Mouse (Mus musculus): ENCODE results near the gene 1700008O03Rik. TPM values are rescaled to one million over a fixed set of nuclear protein-coding genes. Genes with fewer than 3 reads are reported as not detected.

1700008O03Rik gene
- total RNA-seq (2017), result 3.5 TPM in 1 of 3 replicates, not detected in the others

DNA sequence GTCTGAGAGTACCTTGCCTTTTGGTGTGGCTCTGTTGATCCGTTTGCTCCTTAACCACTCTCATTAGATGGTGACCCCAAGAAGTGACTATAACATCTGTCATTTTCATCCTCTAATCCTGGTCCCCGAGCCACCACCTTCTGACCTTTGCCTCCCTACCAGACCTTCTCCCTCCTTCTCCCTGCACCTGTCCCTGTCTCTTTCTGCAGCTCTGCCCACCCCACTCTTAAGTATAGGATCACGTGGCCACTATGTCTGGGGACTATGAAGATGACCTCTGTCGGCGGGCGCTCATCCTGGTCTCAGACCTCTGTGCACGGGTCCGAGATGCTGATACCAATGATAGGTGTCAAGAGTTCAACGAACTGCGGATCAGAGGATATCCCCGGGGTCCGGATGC is at the start of gene 1700008O03Rik:
Gene 1700008O03Rik (minus strand): TSS at position 101 of the 400 bp plus-strand sequence.
- no peak for ATAC-seq (replicated peaks; ENCODE audit: insufficient number of reproducible peaks, low FRiP score, low TSS enrichment, poor library complexity, severe bottlenecking)

DNA sequence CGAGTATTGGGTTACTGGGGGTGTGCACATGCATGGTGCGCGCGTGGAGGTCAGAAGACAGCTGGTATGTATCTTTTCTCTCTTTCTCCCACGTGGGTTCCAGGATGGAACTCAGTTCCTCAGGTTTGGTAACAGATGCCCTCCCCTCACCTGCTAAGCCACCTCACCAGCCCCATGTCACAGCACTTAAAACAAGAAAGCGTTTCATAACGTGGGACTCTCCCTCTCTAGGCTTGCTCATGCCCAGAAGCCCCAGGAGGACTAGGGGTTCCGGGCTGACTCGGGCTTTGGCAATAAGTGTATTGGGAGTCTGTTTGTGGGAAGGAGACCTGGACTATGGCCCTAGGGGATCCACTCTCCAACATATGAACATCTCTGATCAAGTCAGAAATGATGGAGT is 48.5 kb upstream of the 1700008O03Rik start:
- ATAC-seq (replicated peaks; ENCODE audit: insufficient number of reproducible peaks, low FRiP score, low TSS enrichment, poor library complexity, severe bottlenecking), result no peak

DNA sequence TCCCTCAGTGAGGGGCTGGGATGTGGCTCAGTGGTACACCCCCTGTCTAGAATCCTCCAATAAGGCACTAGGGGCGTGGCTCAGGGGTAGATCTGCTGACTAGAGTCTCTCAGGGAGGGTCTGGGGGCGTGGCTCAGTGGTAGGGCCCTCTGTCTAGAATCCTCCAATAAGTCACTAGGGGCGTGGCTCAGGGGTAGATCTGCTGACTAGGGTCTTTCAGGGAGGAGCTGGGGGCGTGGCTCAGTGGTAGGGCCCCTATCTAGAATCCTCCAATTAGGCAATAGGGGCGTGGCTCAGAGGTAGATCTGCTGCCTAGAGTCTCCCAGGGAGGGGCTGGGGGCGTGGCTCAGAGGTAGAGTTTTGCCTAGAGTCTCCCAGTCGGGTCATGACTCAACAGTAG is 47.8 kb upstream of the 1700008O03Rik start:
- no peak for ATAC-seq (replicated peaks; ENCODE audit: insufficient number of reproducible peaks, low FRiP score, low TSS enrichment, poor library complexity, severe bottlenecking)

DNA sequence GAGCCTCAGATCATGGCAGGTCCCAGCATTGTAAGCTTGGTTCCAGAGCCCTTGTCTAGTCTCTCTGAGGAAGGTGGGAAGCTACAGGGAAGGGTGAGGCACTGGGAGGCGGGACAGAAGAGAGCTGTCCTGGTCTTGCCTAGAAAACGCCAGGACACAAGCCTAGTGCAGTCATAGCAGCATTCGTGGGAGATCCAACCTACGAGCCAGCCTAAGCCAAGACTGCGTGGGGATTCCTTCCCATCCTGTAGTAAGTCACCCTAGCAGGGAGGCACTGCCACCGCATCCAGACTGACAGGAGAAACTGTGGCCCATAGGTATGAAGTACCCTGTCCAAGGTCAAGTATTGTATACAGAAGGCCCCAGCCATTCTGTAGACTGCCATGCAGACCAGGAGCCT is 46.9 kb upstream of the 1700008O03Rik start:
- ATAC-seq (replicated peaks; ENCODE audit: insufficient number of reproducible peaks, low FRiP score, low TSS enrichment, poor library complexity, severe bottlenecking), result no peak

DNA sequence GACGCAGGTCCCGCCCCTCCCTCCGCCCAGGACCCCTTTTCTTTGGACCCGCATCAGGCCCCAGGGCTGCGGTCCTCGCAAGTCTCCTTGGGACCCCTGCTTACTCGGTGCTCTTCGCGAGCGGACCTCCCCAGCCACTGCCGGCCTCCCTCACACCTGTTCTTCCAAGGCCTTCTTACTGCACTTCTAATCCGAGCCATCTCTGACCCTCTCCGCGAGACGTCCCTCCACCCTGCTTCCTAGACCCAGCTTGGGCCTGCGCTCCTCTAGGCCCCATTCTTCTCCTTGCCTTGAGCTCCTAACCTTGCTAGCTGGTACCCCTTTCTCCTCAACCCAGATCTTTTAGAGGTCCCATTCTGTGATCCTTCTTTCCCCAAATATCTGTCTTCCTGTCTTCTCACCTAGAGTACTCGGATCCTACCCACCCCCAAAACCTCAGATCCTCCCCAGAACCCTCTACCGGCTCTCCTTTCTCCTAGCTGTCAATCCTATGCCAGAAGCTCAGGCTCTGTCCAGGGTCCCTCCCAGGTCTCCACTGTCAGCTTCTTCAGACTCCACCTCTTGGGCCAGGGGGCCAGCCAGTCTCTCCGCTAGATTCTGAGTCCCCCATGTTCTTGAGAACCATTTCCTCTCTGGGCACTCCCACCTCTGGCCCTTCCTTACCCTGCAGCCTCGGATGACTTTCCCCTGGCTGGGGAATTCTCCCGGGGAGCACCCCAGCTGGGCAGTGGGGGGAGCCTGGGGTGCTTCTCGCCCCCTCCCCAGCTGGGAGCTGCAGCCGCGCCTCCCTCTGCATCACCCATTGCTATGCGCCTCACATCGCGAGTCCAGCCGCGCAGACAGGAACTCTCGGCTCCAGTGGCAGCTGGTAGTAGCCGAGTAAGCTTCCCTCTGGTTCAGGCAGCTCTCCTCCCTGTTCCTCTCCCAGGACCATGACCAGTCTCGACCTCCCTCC is 44.2 kb upstream of the 1700008O03Rik start:
- ATAC-seq (replicated peaks; ENCODE audit: insufficient number of reproducible peaks, low FRiP score, low TSS enrichment, poor library complexity, severe bottlenecking), result no peak

DNA sequence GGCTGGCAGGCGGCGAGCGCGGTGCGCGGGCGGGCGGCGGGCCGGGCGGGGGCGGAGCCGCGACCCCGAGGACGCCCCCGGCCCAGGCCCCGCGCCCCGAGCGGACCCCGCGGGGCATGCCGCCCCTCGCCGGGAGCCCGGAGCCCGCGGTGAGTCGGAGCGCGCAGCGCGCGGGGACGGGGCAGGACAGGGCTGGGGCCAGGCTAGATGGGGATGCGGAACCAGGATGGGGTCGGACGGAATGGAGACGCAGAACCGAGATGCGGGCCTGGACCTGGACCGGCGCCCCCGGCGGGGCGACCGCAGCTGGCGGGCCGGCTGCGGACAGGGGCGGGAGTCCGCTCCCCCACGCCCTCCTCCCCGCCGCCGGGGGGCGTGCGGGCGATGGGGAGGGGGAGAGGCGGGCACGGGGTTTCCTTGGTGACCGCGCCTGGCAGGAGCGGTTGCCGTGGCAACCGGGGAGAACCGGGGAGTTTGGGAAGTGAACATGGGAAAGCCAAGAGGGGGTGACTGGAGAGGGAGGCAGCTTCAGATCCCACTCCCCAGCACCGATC is 43.4 kb upstream of the 1700008O03Rik start, which contains the start of gene Lrrc4b:
Gene Lrrc4b (plus strand): TSS at position 51 of the 554 bp plus-strand sequence.
- no peak for ATAC-seq (replicated peaks; ENCODE audit: insufficient number of reproducible peaks, low FRiP score, low TSS enrichment, poor library complexity, severe bottlenecking)

DNA sequence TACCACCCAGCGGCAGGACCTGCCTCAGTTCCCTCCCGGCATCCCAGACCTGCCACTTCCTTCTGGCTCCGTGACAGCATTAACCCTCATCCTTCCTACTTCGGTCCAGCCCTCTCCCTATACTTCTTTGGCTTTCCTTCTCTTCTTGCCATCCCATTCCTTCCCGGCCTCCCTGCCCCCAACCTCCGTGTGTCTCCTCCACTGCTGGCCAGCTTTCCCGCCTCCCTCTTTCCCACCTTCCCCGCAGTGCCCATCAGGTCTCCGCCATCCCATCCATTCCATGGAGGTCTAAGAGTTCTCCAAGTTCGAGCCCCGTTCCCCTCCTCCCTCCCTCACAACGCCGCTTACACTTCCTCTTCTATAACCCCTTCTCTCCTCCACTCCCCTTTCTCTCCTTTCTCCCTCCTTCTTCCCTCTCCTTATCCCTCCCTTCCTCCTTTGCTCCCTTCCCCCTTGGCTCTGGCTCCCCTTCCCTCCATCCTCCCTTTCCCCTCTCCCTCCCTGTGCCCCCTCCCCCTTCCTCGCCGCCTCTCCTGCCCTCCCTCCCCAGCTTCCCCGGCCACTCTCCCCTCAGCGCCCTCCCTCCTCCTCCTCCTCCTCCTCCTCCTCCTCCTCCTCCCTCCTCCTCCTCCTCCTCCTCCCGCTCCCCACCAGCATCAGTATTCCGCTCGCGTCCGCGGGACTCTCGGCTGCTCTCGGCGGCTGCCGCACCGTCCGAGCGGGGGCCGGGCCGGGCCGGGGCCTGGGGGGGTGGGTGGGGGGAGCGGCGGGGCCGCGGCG is 42.7 kb upstream of the 1700008O03Rik start:
- ATAC-seq (replicated peaks; ENCODE audit: insufficient number of reproducible peaks, low FRiP score, low TSS enrichment, poor library complexity, severe bottlenecking), result no peak; the same call in 1 of the 2 replicates

DNA sequence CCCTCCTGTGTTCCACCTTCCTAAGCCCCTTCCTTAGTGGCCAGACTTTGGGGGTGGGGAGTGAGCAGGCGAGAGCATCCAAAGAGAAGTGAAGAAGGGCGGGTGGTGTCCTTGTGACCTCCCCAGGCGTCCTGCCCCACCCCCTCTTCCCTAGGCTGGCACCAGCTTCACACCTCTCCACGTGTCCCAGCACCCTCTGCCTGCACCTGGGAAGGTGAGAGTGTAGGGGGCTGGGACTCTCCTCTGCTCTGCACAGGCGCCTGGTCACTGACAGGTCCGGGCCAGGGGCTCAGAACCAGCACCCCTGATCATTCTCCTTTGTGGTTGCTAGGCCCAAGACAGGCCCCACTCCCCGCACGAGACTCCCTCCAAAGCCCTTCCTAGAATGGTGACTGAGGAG is 42.0 kb upstream of the 1700008O03Rik start:
- ATAC-seq (replicated peaks; ENCODE audit: insufficient number of reproducible peaks, low FRiP score, low TSS enrichment, poor library complexity, severe bottlenecking), result no peak

DNA sequence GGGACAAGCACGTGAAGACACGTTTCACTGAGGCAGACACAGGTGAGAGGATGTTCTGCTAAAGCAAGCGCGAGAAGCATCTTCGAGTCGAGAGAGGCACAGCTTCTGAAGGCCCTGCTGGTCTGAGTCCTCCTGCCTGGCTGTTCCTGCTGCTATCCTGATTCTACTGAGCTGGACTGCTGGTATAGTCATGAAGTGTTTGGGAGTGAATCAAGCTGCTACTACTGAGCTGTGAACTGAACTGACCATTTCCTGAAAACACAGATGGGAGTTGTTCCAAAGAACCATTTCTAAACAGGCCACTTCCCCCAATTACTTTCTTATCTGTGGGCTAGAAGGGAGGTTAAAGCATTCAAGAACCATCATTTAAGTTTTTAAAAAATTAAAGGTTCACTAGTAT is 27.7 kb upstream of the 1700008O03Rik start:
- ATAC-seq (replicated peaks; ENCODE audit: insufficient number of reproducible peaks, low FRiP score, low TSS enrichment, poor library complexity, severe bottlenecking), result no peak

DNA sequence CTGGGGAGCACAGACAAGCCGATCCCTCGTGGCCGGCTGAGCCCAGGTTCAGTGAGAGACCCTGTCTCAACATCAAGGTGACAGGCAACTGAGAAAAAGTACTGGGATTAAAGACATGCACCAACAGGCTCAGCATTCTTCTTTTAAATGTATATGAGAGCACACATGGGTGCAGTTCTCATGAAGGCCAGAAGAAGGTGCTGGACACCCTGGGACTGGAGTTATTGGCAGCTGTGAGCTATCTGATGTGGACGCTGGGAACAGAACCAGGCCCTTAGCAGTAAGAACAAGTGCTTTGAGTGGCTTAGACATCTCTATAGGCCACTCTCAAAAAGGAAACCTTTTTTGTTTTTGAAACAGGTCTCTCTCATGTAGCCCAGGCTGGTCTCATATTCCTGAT is 25.5 kb upstream of the 1700008O03Rik start:
- no peak for ATAC-seq (replicated peaks; ENCODE audit: insufficient number of reproducible peaks, low FRiP score, low TSS enrichment, poor library complexity, severe bottlenecking)

DNA sequence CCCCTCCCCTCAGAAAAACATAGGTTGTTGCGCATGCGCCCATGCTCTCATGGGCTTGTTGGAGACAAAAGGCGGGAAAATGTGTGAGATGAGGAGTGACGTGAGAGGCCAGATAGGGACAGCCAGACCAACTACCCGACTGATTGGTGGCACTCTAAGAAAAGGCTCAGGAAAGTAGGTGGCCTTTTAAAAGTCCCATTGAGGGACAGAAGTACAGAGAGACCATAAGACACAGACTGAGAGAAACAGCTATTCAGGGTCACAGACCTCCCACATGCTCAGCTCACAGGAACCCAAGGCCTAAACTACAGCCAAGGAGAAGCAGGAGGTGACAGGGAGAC is 20.4 kb upstream of the 1700008O03Rik start:
- no peak for ATAC-seq (replicated peaks; ENCODE audit: insufficient number of reproducible peaks, low FRiP score, low TSS enrichment, poor library complexity, severe bottlenecking)

DNA sequence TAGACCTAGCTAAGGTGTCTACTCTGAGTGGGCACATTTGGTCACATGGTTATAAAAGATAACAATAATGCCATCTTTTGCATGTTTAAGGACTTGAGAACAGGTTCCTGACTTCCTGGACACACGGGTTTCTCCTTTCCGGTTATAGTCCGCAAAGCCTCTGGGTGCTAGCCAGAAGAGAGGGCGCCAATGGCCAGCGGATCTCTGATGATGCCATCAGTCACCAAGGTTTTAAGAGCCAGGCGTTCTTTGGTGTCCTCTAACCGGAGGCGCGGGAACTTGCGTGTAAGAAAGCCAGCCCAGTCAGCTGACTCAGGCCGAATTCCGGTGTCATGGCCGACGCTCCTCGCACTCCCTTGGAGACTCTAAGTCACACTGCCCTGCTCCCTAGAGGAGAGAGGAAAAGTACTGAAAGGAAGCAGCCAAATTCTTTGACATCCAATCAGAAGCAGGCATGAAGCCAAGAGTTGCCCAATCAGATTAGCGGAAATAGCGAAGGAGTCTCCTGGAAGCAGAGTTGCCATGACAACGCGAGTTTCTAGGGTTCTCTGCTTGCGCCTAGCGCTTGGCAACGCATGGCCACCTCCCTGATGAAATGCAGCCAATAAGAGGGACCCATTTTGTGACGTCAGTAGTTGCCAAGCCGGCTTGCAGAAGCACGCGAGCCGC is 19.9 kb upstream of the 1700008O03Rik start:
- ATAC-seq (replicated peaks; ENCODE audit: insufficient number of reproducible peaks, low FRiP score, low TSS enrichment, poor library complexity, severe bottlenecking), result peak; percentile 80

DNA sequence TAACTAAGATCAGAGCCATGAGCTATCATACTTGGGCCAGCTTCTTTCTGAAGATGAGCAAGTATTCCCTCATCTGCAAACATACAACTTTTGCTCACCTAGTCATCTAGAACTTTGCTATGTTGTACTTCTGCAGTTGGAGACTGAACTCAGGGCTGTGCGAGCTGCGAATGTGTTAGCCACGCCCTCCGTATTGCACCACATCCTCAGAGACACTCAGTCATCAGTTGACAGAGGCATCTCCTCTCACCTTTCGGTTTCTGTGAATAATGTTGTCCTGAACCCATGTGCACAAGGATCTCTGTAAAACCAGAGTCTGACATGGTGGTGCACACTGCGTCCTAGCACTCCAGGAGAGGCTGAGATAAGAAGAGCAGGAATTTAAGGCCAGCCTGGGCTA is 16.1 kb upstream of the 1700008O03Rik start:
- peak; percentile 27; the same call in 1 of the 2 replicates for ATAC-seq (replicated peaks; ENCODE audit: insufficient number of reproducible peaks, low FRiP score, low TSS enrichment, poor library complexity, severe bottlenecking)

DNA sequence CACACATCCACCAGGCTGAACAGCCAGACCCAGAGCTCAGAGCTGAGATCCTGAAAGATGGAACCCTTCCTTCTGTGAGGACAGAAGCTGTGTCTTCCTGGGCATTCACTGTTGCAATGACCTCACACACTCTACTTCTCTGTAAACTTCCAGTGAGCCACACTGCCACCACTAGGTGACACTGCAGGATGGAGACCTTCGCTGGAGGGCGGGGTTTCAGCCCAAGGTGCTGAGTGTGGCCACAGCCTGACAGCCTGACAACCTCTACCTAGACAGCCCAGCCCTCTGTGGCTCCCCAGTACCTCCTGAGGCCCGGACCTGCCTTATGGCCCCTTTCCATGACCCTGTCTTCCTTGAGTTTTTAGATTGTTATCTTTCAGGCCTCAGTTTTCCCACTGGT is 12.9 kb upstream of the 1700008O03Rik start:
- ATAC-seq (replicated peaks; ENCODE audit: insufficient number of reproducible peaks, low FRiP score, low TSS enrichment, poor library complexity, severe bottlenecking), result peak; percentile 59

DNA sequence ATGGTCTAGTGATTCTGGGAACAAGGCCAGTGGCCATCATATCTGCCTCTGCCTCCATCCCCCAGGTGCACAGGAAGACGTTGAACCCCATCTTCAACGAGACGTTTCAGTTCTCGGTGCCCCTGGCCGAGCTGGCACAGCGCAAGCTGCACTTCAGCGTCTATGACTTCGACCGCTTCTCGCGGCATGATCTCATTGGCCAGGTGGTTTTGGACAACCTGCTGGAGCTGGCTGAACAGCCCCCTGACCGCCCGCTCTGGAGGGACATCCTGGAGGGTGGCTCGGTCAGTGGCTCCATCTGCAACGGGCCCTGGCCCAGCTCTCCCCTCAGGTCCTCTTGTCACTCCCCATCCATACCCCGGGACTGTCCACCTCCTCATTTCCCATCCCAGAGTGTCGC is 7.7 kb upstream of the 1700008O03Rik start:
- ATAC-seq (replicated peaks; ENCODE audit: insufficient number of reproducible peaks, low FRiP score, low TSS enrichment, poor library complexity, severe bottlenecking), result no peak

DNA sequence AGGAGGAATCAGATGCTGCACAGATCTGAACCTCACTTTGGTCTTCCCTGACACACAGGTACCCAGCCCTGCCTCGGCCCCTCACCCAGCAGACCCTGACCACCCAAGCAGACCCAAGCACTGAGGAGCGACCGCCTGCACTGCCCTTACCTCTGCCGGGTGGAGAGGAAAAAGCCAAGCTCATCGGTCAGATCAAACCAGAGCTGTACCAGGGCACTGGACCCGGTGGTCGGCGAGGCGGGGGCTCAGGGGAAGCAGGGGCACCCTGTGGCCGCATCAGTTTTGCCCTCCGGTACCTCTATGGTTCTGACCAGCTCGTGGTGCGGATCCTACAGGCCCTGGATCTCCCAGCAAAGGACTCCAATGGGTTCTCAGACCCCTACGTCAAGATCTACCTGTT is 6.7 kb upstream of the 1700008O03Rik start:
- ATAC-seq (replicated peaks; ENCODE audit: insufficient number of reproducible peaks, low FRiP score, low TSS enrichment, poor library complexity, severe bottlenecking), result no peak

DNA sequence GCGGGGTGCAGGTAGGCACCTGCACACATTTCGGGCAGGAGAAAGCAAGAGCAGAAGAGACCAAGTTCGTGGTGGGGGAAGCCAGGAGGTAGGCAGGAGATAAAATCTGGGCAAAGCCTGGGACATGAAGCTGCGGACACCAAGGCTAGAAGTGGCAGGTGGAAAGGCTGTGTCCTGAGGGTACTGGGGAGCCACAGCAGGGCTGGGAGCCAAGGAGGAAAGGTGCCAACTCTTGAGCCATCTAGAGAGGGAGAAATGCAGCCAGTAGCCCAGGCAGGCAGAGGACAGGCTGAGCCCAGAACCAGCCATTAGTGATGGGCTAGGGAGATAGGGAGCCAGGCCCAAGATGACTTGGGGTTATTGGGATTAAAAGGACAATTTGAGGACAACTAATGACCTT is 6.2 kb upstream of the 1700008O03Rik start:
- ATAC-seq (replicated peaks; ENCODE audit: insufficient number of reproducible peaks, low FRiP score, low TSS enrichment, poor library complexity, severe bottlenecking), result no peak

DNA sequence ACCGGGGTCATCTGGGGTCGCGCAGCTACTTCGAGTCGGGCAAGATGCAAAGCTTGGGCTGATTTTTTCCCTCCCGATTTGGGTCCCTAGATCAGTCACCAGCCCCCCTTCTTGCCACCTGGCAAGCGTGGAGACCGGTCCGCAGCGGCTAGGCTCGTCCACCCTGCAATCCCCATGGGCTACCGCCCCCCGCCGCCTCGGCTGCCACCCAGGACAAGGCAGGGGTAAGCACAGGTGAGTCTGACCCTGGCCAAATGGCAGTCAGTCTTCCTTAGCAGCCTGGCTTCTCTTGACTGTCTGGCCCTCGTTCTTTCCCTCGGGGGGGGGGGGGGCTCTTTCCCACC is 932 bp downstream of the 1700008O03Rik start:
- no peak for ATAC-seq (replicated peaks; ENCODE audit: insufficient number of reproducible peaks, low FRiP score, low TSS enrichment, poor library complexity, severe bottlenecking)
